Mouse (Mus musculus) brown adipose tissue, adult 24 weeks (tissue): ENCODE data around the gene Helb. TPM values are rescaled to one million over a fixed set of nuclear protein-coding genes. Genes with fewer than 3 reads are reported as not detected.
"Not testable (repeated sequence)": the region's sequence is repeated elsewhere in the genome, so short reads cannot be mapped to it uniquely, and the experiment has no call there.

ENCODE experiments used
- H3K27ac ChIP-seq: fragments of 200-500 bp; replicated peaks from 2 replicates; pipeline ENCODE4 v1.5.1; 2012; ENCODE audit warnings: low read depth, mild to moderate bottlenecking, low read length
- H3K4me1 ChIP-seq: fragments of 200-500 bp; 2 replicates; pipeline ENCODE4 v1.6.1; 2012; ENCODE audit warnings: low read length, mixed read lengths; ENCODE audit not compliant: control insufficient read depth, insufficient read depth, insufficient read length
- H3K4me3 ChIP-seq: fragments of 200-500 bp; 2 replicates; pipeline ENCODE4 v1.5.1; 2012; ENCODE audit warnings: low read depth, mild to moderate bottlenecking, low read length, moderate library complexity; ENCODE audit not compliant: insufficient read depth
- polyA plus RNA-seq: library from polyadenylated mRNA; stranded (reverse); fragments of >200 nt; gene quantifications from 2 replicates; pipeline ENCODE4 v1.2.4, GENCODE M21; 2012; ENCODE audit not compliant: missing spikeins, insufficient read depth, insufficient read length

Helb gene
- polyA plus RNA-seq, 1 experiment, result 5.5 TPM

DNA sequence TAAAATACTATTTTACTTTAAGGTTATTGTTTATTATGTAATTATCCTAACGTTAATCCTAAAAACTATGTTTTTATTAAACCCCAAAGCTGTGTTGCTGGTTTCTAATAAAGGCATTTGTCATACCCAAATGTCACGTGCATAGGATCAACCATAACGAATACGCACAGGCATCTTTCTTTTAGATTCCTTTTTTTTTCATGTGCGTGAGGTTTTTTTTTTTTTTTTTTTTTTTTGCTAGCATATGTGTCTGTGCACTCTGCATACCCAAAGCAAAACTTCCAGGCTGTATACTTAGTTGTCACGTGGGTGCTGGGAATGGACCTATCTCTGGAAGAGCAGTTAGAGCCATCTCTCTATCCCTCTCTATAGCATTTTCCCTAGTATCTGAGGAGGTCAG, 1.2 kb upstream of the Helb start:
- Histone ChIP-seq H3K27ac (no peak overlapping the region), H3K4me3 (no peak overlapping the region), H3K4me1 (no peaks in the 10 kb centered on the region)

DNA sequence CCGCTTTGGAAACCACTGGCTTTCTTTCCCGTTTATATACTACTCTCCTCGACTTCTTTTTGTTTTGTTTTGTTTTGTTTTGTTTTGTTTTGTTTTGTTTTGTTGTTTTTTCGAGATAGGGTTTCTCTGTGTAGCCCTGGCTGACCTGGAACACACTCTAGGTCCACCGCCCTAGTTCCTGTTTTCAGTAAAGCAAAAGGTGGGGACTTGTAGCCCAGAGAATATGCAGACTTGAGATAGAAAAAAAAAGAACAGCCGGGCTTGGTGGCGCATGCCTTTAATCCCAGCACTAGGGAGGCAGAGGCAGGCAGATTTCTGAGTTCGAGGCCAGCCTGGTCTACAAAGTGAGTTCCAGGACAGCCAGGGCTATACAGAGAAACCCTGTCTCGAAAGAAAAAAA, 695 bp upstream of the Helb start:
- not testable (repeated sequence) for H3K4me1 ChIP-seq
- Histone ChIP-seq H3K4me3 (peak overlapping the region; percentile 68), H3K27ac (peak overlapping the region; percentile 18; the same call in 1 of the 2 replicates)

DNA sequence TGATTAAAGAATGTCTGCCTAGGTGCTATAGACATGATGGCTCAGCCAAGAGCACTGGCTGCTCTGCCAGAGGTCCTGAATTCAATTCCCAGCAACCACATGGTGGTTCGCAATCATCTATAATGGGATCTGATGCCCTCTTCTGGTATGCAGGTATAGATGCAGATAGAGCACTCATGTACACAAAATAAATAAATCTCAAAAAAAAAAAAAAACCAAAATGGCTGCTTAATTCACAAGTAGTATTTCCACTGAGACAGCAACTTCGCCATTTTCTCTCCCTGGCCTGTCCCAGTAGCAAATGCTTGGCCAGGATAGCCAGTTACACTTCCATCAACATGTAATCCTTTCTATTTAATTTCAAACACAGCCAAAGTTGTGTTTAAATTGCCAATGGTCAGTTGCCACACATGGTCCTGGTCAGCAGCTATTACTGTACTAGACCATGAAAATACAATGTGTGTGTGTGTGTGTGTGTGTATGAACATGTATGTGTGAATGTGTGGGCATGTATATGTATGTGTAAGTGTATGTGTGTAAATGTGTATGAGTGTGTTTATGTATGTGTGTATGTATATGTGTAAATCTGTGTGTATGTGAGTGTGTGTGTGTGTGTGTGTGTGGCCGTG, 982 bp downstream of the Helb start:
- Histone ChIP-seq H3K4me1 (no peaks in the 10 kb centered on the region), H3K4me3 (peak overlapping the region; percentile 87), H3K27ac (no peak overlapping the region)

DNA sequence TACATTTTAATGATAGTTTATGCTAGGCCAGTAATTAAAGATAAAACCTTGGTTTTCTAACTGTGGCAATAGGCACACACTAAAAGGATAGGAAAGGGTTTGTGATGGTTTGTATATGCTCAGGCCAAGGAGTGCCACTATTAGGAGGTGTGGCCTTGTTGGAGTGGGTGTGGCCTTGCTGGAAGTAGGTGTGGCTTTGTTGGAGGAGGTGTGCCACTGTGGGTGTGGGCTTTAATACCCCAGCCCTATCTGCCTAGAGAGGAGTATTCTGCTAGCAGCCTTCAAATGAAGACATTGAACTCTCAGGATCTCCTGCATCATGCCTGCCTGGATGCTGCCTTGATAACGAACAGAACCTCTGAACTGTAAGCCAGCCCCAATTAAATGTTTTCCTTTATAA, 12.0 kb downstream of the Helb start:
- Histone ChIP-seq H3K27ac (no peak overlapping the region), H3K4me3 (no peak overlapping the region), H3K4me1 (no peaks in the 10 kb centered on the region)

DNA sequence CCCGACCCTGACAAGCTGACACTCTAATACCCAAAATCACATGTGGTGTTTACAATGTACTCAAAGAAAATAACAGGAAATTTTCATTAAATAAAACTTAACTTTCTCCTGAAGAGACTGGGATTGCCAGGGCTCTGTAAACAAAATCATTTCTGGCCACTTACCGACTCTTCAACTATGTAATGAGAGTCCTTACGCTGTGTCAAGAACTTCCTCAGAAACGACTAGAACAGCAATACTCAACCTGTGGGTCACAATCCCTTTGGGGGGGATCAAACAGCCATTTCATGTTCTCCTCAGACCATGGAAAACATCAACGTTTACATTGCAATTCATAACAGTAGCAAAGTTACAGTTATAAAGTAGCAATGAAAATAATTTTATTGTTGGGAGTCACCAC, 15.2 kb downstream of the Helb start:
- no peaks in the 10 kb centered on the region for H3K4me1 ChIP-seq

DNA sequence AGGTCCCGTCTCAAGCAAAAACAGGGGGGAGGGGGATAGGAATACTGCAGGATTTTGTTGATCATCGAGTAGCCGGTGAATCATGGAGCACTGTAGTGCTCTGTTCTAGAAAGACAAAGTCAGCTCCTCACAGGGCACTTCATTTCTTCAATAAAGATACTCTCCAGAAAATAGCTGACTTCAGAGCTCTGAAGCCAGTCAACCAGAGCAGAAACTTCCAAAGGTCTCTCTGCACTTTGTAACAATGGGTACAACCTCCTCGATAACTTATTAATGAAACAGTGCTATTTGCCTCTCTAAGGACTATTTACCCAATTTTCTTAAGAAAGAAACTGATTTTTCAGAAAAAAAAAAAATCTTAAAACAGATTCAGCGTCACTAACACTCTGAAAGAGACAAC, 17.1 kb downstream of the Helb start:
- Histone ChIP-seq H3K27ac (no peak overlapping the region), H3K4me1 (no peaks in the 10 kb centered on the region), H3K4me3 (no peak overlapping the region)

More for the DNA sequence above, 15.2 kb downstream of the Helb start:
- Histone ChIP-seq H3K4me3 (no peak overlapping the region), H3K27ac (no peak overlapping the region)

DNA sequence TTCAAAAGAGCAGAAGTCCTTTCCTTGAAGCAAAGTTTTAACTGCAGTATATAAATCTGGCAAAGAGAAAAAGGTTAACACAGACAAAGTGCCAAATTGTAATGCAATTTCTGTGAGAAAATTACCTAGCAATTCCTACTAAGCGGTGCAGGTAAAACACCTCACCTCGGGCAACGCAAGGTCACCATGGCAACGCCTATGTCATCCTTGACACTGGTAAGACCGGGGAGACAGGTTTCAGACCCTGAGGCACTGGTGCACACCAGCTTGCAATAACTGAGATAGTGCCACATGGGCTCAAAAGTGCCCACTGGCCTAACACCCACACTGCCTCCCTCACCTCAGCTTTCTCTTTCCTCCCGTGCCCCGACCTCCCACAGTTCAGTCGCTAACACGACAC, 17.7 kb downstream of the Helb start:
- H3K4me3 ChIP-seq, result no peak overlapping the region
- H3K27ac ChIP-seq, result no peak overlapping the region
- no peaks in the 10 kb centered on the region for H3K4me1 ChIP-seq

DNA sequence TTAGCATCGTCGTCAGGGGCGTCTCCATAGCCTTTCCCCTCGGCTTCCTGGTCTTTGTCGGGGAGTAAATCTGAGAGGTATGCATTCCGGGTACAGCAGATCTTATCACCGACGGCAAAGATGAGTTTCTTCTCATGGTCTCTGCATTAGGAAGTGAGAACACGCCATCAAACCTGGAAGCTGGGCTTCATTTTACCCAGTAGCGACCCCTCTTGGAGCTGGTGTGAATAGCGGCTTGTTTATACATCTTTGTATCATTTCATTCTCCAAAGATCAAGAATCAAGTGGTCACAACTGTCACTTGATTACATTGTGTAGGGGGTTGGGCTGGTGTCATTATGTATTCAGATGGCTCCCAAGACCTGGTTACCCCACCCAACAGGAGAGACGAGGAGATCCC, 20.2 kb downstream of the Helb start:
- H3K4me1 ChIP-seq, result no peaks in the 10 kb centered on the region
- no peak overlapping the region for H3K27ac ChIP-seq
- H3K4me3 ChIP-seq, result no peak overlapping the region

DNA sequence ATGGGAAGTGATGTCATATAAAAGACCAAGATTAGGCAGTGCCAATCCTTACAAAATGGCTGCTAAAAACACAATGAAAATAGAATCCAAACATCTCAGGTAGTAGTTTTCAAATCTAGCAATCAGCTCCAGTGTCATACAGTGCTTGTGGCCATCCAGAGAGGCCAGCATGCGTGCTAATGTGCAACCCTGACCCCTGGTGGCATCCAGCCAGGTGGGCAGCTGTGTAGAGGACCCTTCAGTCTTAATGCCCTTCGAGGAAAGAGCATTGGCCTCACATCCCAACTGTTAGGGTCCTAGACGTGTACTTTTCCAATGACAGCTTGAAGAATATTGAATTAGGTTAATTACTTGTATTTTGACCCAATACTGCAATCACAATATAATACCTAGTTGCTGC, 34.9 kb downstream of the Helb start:
- Histone ChIP-seq H3K4me3 (no peak overlapping the region), H3K27ac (no peak overlapping the region), H3K4me1 (no peaks in the 10 kb centered on the region)

DNA sequence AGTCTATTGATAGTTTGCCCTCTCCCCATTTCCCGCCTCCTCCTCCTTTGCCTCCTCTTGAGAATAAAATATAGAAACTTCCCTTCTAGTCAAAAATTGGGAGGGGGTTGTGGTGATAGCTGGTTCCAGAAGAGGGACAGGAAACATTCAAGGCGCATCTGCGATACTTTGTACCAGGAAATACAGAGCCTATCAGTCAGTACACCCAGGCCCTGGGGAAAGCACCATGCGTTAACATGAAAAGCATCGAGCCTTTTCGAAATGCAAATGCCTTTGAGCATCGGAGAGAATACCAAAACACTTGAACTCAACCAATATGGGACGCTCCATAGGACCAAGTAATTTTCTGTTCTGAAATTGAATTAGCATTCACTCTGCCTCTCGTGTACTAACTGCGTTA, 46.5 kb downstream of the Helb start:
- Histone ChIP-seq H3K4me3 (no peak overlapping the region), H3K27ac (no peak overlapping the region), H3K4me1 (no peaks in the 10 kb centered on the region)

DNA sequence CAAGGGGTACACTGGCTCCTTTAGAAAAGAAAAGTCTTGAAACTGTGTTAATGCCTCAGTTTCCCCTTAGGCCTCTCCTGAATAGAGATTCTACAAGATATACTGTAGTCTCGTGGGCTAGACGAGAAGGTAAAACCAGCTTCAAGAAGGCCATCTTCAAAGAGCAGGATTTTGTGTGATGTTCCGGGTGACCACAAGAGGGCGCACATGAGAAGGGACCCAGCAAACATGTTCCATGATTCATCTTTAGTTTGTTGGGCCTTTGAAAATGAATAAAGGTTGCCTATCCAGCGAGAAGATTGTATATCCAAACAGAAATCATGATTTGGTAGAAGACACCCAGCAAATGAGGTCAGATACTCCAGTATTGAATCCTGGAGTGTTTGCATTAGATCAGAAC, 48.4 kb downstream of the Helb start:
- Histone ChIP-seq H3K27ac (no peak overlapping the region), H3K4me1 (no peaks in the 10 kb centered on the region), H3K4me3 (no peak overlapping the region)

DNA sequence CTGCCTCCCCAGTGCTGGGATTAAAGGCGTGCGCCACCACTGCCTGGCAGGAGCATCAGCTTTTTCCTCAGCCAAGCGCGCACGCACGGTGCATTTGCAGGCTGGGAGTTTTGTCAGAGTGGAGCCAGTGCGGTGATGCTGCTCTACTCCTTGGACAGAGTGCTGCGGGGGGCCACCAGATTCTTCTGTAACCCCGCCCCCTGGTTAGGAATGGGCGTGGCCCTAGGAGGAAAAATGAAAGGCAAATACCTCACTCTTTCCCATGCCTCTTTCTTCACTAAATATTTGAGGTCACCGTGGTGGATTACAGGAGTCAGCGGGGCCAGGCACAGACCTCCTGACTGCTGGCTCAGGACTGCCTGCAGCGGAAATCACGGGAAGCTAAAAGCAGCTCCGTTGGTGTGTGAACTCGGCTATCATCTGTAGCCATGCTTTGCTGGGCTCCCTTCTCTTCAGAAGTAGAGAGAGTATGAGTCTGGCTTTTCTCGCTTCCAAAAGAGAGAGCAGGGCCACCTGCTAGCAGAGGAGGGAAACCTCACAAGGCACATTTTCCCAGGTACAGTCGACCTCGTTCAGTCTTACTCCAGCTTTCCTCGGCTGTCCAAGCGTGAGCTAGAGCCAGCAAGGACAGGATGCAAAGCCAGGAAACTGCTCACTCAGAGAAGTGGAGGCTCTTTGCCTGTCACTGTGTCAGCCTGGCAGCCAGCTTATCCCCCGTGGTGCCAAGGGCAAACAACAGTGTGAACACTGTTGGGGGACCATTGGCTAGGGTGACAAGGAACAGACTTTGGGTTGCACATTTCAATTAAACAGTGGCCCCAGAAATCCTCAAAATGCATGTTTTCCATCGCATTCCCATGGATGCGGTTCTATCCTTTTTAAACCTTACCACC, 51.3 kb downstream of the Helb start:
- Histone ChIP-seq H3K27ac (no peak overlapping the region), H3K4me1 (no peaks in the 10 kb centered on the region), H3K4me3 (no peak overlapping the region)

DNA sequence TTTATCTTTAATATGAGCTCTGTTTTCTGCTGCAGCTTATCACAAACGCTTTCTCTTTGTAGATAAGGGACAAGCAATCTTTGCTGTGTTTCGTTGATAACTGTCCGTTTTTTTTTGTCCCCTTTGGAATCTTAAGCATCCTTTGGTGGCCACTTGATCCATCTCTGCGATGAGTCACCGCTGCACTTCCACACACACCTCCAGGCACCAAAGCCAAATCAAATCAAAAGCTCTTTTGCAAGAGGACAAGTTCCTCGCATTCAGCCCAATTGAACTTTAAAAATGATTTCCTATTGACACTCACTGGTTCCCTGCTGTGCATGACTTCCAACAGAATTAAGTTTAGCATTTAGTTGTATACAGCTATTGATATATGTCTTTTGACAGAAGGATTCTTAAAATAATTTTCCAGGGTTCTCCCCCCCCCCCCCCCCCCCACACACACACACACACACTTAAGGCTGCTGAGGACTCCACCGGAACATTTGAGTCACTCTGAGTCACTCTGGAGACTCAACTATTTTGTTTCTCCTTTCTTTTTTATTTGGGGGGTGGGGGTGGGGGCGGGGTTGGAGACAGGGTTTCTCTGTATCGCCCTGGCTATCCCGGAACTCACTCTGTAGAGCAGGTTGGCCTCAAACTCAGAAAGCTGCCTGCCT, 52.1 kb downstream of the Helb start:
- H3K27ac ChIP-seq, result no peak overlapping the region
- no peak overlapping the region for H3K4me3 ChIP-seq
- H3K4me1 ChIP-seq, result no peaks in the 10 kb centered on the region

DNA sequence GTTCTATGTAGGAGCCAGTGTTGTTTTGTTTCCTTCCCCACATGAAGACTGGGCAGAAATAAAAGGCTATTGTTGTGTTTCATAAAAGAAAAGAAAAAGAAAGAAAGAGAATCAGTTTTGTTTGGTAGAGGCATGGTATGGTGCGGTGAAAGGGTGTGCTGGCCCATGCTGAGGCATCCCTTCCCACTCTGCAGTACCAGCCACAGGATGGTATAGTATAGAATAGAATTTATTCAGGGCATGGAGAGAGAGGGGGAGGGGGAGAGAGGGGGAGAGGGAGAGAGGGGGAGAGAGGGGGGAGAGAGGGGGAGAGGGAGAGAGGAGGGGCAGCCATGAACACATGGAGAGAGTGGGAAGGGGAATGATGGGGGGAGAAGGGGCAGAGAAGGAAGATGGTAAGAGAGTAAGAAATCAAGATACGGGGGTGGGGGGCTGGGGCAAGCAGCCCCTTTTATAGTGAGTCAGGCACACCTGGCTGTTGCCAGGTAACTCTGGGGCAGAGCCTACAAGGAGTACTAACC, 68.0 kb downstream of the Helb start:
- H3K4me1 ChIP-seq, result no peaks in the 10 kb centered on the region
- H3K4me3 ChIP-seq, result no peak overlapping the region
- no peak overlapping the region for H3K27ac ChIP-seq

DNA sequence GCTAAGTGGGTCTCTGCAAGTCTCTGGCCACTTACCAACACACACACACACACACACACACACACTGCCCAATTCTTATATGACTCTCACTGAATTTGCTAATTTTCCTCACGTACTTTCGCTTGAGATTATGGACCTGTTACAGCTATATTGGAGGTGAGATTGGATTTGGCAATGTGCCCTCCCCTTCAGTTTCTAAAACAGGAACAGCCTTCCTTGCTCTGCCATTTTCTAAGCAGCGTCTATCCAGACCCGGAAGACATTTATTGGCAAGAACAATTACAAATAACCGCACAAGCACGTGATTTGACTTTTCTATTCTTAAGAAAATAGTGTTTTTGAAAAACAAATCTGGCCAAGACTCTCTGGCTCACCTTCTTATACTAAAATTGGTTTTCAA, 68.5 kb downstream of the Helb start:
- H3K4me3 ChIP-seq, result no peak overlapping the region
- H3K27ac ChIP-seq, result no peak overlapping the region
- H3K4me1 ChIP-seq, result no peaks in the 10 kb centered on the region
